Mouse (Mus musculus) liver, postnatal 0 days (tissue): ENCODE results near the gene Zfp281.

Experiments
- CTCF ChIP-seq: sonication (generic); IDR thresholded peaks from 2 replicates; pipeline ENCODE4 v1.5.1; 2016; ENCODE audit warnings: antibody characterized with exemption, low read depth
- EP300 ChIP-seq: IDR thresholded peaks from 2 replicates; pipeline ENCODE4 v1.6.1; 2016; ENCODE audit warnings: antibody characterized with exemption, low read depth, mild to moderate bottlenecking

- TF ChIP-seq CTCF = no peak
- no peak for TF ChIP-seq EP300
These were observed 26.4 kb upstream of the Zfp281 start for GRCm38 (mm10) chr1:136598286-136598685.
